Mouse (Mus musculus): ENCODE data around the gene Rbm46.

GRCm38 (mm10) chr3:82875671-82876371 is 462 bp downstream of the Rbm46 start:
- no peak for TF ChIP-seq CTCF (IDR thresholded peaks at IDR 0.05; ENCODE audit: extremely low read depth, insufficient read depth, insufficient read length, insufficient replicate concordance)
- no peak for TF ChIP-seq POLR2A (IDR thresholded peaks at IDR 0.05; ENCODE audit: low read depth, low read length)
